Mouse (Mus musculus) liver, embryonic 14.5 days (tissue): ENCODE measurements around the gene Ctdnep1. TPM values are rescaled to one million over a fixed set of nuclear protein-coding genes. Genes with fewer than 3 reads are reported as not detected.

Experiments used
- ATAC-seq: fragments of 200-750 bp; cut with Nextera tagmentation; 2 replicates; pipeline ENCODE4 v1.8.0; 2017; ENCODE audit warnings: moderate number of reproducible peaks, mild to moderate bottlenecking, moderate library complexity; ENCODE audit not compliant: insufficient read depth
- DNase-seq, 3 experiments: peaks; one replicate each; pipeline ENCODE4 v3.0.0-alpha.2; 2012 to 2013; ENCODE audit warnings: low read depth in 3 of 3, low spot score in 3 of 3
- H3K27ac ChIP-seq: fragments of 300-500 bp; sonication (generic); 2 replicates; pipeline ENCODE4 v1.5.1; 2014; ENCODE audit warnings: moderate library complexity, mild to moderate bottlenecking, control low read depth, inconsistent platforms
- H3K27me3 ChIP-seq: fragments of 300-500 bp; sonication (generic); 2 replicates; pipeline ENCODE4 v1.6.1; 2014; ENCODE audit warnings: mild to moderate bottlenecking, low read length, moderate library complexity; ENCODE audit not compliant: control insufficient read depth, insufficient read depth
- H3K36me3 ChIP-seq: fragments of 300-500 bp; sonication (generic); replicated peaks from 2 replicates; pipeline ENCODE4 v1.6.1; 2014; ENCODE audit warnings: low read depth; ENCODE audit not compliant: control insufficient read depth, insufficient read depth
- H3K4me1 ChIP-seq, 2 experiments: fragments of 200-500 bp in 1 of 2; fragments of 300-500 bp in 1 of 2; sonication (generic) in 1 of 2; replicated peaks; 2 replicates each; pipeline ENCODE4 v1.6.1; 2012 to 2014; ENCODE audit warnings: antibody characterized with exemption in 1 of 2, inconsistent platforms in 1 of 2, low read length in 1 of 2; ENCODE audit not compliant: control insufficient read depth in 2 of 2, insufficient read depth in 2 of 2
- H3K4me2 ChIP-seq: fragments of 300-500 bp; sonication (generic); 2 replicates; pipeline ENCODE4 v1.6.1; 2014; ENCODE audit warnings: low read depth, mild to moderate bottlenecking, control low read depth, moderate library complexity
- H3K4me3 ChIP-seq, 2 experiments: fragments of 200-500 bp in 1 of 2; fragments of 300-500 bp in 1 of 2; sonication (generic) in 1 of 2; 2 replicates each; pipeline ENCODE4 v1.5.1; 2012 to 2014; ENCODE audit warnings: low read depth in 2 of 2, low read length in 2 of 2, mild to moderate bottlenecking in 2 of 2, control low read depth in 1 of 2, inconsistent platforms in 1 of 2, moderate library complexity in 1 of 2; ENCODE audit not compliant: insufficient read depth in 1 of 2
- H3K9ac ChIP-seq: fragments of 300-500 bp; sonication (generic); replicated peaks from 2 replicates; pipeline ENCODE4 v1.6.1; 2014; ENCODE audit warnings: mild to moderate bottlenecking, control low read depth, moderate library complexity
- H3K9me3 ChIP-seq: fragments of 300-500 bp; sonication (generic); 2 replicates; pipeline ENCODE4 v1.6.1; 2016; ENCODE audit warnings: low read length, mixed read lengths; ENCODE audit not compliant: control insufficient read depth
- CTCF ChIP-seq: IDR thresholded peaks from 2 replicates; pipeline ENCODE4 v1.5.1; 2016; ENCODE audit warnings: antibody characterized with exemption, low read depth, control low read depth
- EP300 ChIP-seq: IDR thresholded peaks from 2 replicates; pipeline ENCODE4 v1.6.1; 2016; ENCODE audit warnings: antibody characterized with exemption, low read depth
- WGBS: fragments of 180-500 bp; shearing (Covaris S2); extraction: QIAGEN DNeasy Blood & Tissue Kit; methylation state at CpG from one replicate; pipeline ENCODE4 v1.1.7; 2014; ENCODE audit not compliant: insufficient replicate concordance; 5-methylcytosine and 5-hydroxymethylcytosine counted together
- polyA plus RNA-seq, 2 experiments: library from polyadenylated mRNA; depleted of rRNA in 1 of 2; stranded (reverse) in 1 of 2; unstranded in 1 of 2; fragments of >200 nt; fragmentation: Nextera tagmentation in 1 of 2; extraction: Ambion mirVana in 1 of 2; gene quantifications; 2 replicates each; pipeline versions ENCODE4 v1.2.1 to v1.2.3; 2012 to 2014

Gene Ctdnep1
- polyA plus RNA-seq, 2 experiments = 9.7 to 32.3 TPM

DNA sequence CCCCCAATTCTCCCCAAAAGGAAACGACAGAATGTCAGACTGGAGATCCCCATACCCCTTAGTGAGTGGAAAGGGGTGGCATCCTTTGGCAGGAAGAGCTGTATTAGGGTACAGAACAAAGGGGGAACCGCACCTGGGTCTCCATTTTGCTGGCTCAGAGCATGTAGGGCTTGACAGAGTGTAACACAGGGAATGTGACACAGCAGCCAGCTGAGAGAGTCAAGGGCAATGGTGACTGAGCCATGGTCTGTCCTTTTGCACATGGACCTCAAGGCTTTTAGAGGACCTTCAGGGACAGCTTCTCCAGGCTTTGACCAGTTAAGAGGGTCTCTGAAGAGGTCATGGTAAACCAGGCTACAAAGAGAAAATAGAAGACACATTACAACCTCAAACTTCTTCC is 6.0 kb upstream of the Ctdnep1 start:
- H3K4me1 ChIP-seq = peaks cover 0 to 5% of the 10 kb centered on the region in 2 experiments; a peak in 3 of 4 replicates
- no peak overlapping the region for H3K9ac ChIP-seq
- no peak overlapping the region for H3K27ac ChIP-seq
- no peak overlapping the region for H3K4me2 ChIP-seq
- no peaks in the 10 kb centered on the region for H3K27me3 ChIP-seq
- no peak for DNase-seq
- no peak for TF ChIP-seq CTCF
- no peak for TF ChIP-seq EP300
- H3K4me3 ChIP-seq = no peak overlapping the region
- ATAC-seq = no peak
- peaks cover 16% of the 10 kb centered on the region for H3K36me3 ChIP-seq
- no peaks in the 10 kb centered on the region for H3K9me3 ChIP-seq
- WGBS = 63% methylated on average over 2 of the region's 2 CpGs

DNA sequence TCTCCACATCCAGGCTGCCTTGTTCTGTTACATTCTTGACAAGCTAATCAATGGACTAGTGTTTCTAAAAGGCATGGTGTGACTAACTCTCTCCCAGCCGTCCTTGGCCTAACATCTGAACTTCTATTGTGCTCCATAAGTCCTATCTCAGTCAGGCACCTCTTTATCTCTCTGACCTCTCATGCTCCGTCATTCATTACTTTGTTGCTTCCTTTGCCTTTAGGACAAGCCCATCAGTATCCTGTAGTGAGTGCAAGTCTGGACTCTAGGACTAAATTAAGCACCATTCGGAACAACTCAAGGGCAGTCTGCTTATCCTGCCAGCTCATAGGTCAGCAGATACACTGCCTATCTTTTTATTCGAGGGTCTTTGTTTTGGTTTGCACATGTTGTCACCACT is 4.7 kb upstream of the Ctdnep1 start:
- H3K36me3 ChIP-seq = peaks cover 16% of the 10 kb centered on the region
- no peak for DNase-seq
- H3K27ac ChIP-seq = no peak overlapping the region
- H3K9ac ChIP-seq = no peak overlapping the region
- TF ChIP-seq CTCF (no peak), EP300 (no peak)
- no peak for ATAC-seq
- H3K27me3 ChIP-seq = no peaks in the 10 kb centered on the region
- no peak overlapping the region for H3K4me2 ChIP-seq
- no peaks in the 10 kb centered on the region for H3K9me3 ChIP-seq
- peaks cover 0 to 5% of the 10 kb centered on the region in 2 experiments; a peak in 3 of 4 replicates for H3K4me1 ChIP-seq
- H3K4me3 ChIP-seq = no peak overlapping the region
- WGBS = 57% methylated on average over 4 of the region's 4 CpGs

DNA sequence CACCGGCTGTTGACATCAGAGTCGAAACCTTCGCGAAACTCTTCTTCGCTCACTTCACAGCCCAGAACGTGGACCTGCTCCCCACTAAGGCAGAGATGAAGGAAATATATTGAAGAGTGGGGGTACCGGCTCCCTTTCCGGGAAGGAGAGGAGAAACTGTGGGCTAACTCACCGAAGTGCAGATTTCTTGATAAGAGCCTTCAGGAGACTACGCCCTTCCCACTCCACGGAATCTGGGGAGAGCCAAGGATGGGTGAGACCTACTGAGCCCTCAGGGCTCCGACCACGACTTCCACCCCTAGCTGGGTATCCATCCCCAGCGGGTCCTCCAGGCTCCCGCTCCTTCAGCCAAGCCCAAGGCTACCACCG is 1.1 kb upstream of the Ctdnep1 start:
- Histone ChIP-seq H3K9ac (peak overlapping the region; percentile 98), H3K27me3 (no peaks in the 10 kb centered on the region), H3K9me3 (no peaks in the 10 kb centered on the region), H3K4me3 (peak overlapping the region; percentile 97 to 98), H3K4me2 (peak overlapping the region; percentile 95), H3K36me3 (peaks cover 18% of the 10 kb centered on the region), H3K4me1 (peaks cover 15 to 18% of the 10 kb centered on the region in 2 experiments), H3K27ac (peak overlapping the region; percentile 89)
- 2% methylated on average over 16 of the region's 16 CpGs for WGBS
- TF ChIP-seq EP300 = no peak
- no peak for TF ChIP-seq CTCF
- DNase-seq = peak in 1 of 3 experiments; percentile 45
- peak; percentile 38 for ATAC-seq

DNA sequence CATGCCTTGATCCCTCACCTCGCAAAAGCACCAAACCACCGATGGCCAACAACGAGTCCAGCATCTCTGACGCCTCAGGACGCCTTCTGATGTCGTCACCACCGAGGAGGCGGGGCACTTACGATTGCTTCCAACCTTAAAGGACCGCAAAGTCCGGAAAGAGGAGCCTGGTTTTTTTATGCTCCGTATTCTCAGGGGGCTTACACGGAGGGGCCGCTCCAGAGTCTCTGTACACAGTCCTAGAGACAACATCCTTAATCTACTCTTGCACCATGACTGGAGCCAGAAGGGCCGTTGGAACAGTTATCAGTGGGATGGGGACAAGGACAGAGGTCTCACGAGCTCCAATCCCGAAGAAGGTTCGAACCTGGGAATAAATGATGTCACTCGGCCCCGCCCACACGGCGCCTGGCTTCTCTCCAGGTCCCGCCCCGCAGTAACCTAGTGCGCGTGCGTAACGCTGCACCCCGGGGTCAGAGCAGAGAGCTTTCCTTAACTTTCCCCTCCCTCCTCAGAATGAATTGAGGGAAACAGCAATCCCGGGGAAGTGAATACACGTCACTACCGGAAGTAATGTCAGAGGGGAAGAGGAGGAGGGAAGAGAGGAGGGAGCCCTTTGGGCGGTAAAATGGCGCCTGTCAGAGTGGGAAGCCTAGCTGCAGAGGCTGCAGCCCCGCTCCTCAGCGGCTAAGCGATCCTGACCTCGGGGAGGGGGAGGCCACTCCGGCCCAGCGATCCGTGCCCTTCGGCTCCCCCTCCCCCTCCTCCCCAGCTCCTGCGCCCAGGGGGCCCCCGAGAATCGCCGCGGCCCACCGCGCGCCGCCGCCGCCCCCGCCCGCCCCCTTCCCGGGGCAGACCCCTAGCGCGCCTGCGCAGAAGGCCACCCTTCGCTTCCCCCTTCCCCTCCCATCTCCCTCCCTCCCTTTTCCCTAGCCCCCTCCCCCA is 488 bp upstream of the Ctdnep1 start:
- Histone ChIP-seq H3K4me2 (peak overlapping the region; percentile 95), H3K4me1 (peaks cover 15 to 18% of the 10 kb centered on the region in 2 experiments), H3K9ac (peak overlapping the region; percentile 98), H3K27me3 (no peaks in the 10 kb centered on the region), H3K36me3 (peaks cover 22% of the 10 kb centered on the region), H3K27ac (peak overlapping the region; percentile 89), H3K9me3 (no peaks in the 10 kb centered on the region), H3K4me3 (peak overlapping the region; percentile 97 to 98)
- under 1% methylated on average over 52 of the region's 60 CpGs for WGBS
- peak; percentile 3; the same call in 1 of the 2 replicates for TF ChIP-seq EP300
- TF ChIP-seq CTCF = no peak
- DNase-seq (peak; percentile 97 to 98 (median 97)), ATAC-seq (peak; percentile 91)

DNA sequence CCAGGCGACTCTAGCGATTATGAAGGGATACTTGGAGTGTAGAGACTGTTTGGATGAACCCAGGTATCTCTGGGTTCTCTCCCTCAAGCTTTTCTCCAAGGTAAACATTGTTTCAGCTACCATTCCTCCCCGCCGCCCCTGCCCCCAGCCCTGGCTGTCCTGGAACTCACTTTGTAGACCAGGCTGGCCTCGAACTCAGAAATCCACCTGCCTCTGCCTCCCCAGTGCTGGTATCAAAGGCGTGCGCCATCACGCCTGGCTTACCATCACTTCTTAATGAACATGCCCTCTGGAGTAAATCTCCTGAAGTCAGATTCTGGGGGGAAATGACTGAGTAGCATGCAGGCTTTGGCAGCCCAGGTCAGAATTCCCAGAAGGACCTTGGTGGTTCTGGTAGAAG is 1.3 kb downstream of the Ctdnep1 start, which contains the start of gene Elp5:
Elp5 (minus strand) TSS at position 293 of the 400 bp plus-strand sequence.
- peak within 1 kb of the TSS; percentile 98 for H3K9ac ChIP-seq
- ATAC-seq = no peak
- no peaks in the 10 kb centered on the region for H3K9me3 ChIP-seq
- peak within 1 kb of the TSS; percentile 89 for H3K27ac ChIP-seq
- peak within 1 kb of the TSS; percentile 95 for H3K4me2 ChIP-seq
- TF ChIP-seq CTCF (no peak), EP300 (no peak)
- H3K4me1 ChIP-seq = peaks cover 15 to 18% of the 10 kb centered on the region in 2 experiments
- peaks cover 33% of the 10 kb centered on the region for H3K36me3 ChIP-seq
- WGBS = 50% methylated on average over 8 of the region's 8 CpGs
- no peak for DNase-seq
- H3K27me3 ChIP-seq = no peaks in the 10 kb centered on the region
- peak within 1 kb of the TSS; percentile 97 to 98 for H3K4me3 ChIP-seq
